Mouse (Mus musculus) adrenal gland, adult 8-10 months (tissue): ENCODE results near the gene Gpsm1. TPM values are rescaled to one million over a fixed set of nuclear protein-coding genes. Genes with fewer than 3 reads are reported as not detected.

ENCODE experiments used
- DNase-seq: peaks from one replicate; pipeline ENCODE4 v3.0.0; 2022
- total RNA-seq, 4 experiments: library from RNA; stranded (reverse); gene quantifications; 2 replicates each; pipeline ENCODE4 v1.2.4; 2022

The Gpsm1 gene
- total RNA-seq = 10 to 100 TPM; 10.7 to 41.6 (median 24.6) TPM

DNA sequence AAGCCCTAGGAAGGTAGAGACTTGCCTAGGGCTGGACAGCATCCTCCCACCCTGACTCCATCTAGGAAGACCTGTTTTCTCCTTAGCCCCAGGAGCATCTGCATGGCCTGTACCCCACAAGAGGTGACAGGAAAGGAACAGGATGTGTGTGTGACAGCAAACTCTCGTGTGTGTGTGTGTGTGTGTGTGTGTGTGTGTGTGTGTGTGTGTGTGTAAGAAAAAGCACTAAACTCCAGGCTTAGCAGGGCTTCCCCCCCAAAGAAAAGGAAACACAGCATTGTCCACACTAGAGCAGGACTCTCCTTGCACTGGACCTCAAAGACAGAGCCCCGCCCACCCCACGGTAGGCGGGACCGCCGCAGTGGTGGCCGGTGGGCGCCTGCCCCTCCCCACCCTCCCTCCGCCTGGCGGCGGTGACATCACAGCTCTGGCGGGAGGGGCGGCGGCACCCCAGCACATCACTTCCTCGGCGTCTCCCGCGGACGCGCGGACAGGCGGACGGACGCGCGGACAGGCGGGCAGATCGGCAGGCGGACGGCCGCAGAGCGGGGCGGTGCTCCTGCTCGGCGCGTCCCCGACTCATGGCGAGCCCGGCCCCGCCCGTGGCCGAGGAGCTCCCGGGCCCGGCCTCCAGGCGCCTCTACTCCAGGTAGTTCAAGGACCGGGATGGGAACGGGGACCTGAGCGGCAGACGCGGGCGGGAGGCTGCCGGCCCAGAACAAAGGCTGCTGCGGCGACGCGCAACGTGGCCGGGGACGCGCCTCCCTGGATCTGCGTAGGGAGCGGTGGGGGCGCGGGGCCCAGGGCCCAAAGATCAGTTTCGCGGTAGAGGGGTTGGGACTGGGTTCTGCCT, at the start of gene Gpsm1:
Gpsm1 (plus strand) TSS at position 444 of the 853 bp plus-strand sequence.
- DNase-seq = peak; percentile 66

DNA sequence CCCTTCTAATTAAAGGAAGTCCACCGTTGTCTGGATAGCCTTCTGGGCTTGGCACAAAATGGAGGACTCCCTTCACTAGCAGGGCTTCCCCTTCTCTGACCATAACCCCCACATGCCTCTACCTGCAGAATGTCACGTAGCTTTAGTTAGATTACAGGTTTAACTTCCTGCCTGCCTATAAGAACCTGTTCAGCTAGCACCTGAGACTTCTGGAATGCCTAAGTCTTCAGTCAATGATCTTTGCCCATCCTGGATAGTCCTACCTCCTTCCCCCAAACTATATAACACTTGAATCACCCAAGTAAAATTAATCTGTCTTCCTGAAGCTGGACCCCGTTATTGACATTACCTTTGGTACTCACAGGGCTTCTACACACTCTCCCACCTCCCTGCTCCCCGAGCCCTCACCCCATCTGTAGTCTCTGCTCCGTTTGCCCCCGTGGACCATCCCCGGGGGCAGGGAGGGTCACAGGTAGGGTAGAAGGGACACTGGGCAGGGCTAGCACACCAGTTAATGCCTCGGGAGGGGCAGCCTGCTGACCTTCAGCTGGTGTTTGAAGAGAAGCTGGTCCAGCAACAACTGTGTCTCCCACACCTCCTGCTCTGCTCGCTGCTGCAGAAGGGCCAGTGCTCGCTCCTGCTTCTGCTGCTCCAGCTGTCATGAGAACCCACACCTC, 49.1 kb upstream of the Gpsm1 start:
- no peak for DNase-seq

DNA sequence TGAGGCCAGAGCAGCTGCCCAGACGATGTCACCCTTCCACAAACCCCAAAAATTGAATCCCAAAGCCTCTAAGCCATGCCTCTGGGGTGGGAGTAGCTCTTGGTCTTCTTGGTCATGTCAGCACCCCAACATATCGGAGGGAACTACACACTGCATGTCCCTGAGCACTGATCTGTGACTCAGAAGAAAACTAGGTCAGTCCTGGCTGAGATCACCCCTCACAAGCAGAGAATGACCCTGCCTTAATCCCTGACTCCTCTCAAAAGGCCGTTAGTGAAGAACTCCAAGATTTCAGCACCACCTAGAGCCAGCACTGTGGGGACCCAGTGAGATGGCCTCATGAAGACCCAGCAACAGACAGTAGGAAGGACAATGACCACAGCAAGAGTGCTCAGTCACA, 47.1 kb upstream of the Gpsm1 start:
- DNase-seq = peak; percentile 73

DNA sequence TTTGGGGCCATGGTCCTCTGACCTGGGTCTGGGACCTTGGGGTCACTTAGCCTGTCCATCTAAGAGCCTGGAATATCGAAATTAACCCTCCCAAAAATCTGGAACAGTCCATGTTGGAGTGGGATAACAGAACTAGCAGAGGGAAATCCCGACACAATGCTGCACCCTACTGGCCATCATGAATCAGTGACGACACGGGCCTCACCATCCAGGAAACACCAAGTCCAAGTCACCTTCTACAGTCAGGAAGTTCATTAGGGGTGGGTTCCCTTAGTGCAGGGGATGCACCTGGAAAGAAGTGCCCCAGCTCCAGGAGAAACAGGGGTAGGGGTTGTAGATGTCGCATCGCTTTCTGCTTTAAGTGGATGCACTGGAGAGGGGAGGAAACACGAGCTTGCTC, 41.7 kb upstream of the Gpsm1 start:
- DNase-seq = no peak

DNA sequence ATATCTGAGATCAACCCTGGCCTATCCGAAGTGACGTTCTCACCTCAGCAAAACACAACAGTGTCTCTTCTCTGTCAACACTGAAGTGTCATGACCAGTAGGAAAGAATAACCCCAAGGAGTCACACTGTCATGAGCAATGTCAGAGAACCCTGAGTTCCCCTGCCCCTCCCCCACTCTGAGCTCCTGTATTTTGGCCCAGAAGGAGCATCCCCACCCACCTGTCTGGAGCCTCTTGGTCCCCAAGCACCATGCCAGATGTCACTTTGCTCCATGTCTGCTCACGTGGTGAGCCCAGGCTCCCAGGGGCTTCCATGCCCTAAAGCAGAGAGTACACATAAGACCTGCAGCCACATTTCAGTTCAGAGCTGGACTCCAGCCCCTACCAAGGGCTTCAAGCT, 35.6 kb upstream of the Gpsm1 start:
- DNase-seq = no peak

GRCm38 (mm10) chr2:26280594-26280993, 34.7 kb upstream of the Gpsm1 start:
- DNase-seq = no peak

DNA sequence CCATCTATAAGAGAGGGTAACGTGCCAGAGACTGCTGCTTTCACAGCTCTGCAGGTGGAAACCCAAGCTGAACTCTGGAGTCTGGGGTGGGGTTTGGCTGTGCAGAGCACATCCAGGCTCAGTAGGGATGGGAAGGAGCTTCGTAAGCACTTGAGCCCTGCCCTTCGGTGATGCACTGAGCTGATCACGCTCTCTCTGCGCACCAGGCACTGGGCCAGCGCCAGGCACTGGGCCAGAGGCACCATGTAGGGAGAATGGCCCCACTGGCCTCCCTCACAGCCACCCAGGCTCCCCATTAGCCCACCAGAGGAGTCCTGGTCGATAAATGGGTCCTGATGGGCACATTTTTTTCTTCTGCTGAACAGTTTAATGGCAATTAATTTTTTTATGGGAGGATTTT, 29.5 kb upstream of the Gpsm1 start:
- no peak for DNase-seq

DNA sequence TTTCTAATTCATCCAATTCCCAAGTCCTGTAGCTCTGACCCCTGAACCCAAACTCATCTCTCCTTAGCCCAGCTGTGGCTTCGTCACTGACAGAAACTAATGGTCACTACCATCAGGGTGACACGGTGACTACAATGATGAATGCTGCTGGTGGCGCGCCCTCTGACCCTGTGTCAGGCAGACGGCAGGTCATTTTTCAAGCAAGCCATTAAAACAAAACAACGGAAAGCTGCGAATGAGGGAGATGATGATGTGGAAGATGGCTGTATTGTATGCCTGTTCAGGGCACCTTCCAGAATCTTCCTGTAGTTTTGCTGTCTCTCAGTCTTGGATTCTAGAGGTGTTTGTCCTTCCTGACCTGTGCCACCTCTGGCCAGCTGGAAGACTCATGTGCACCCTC, 28.9 kb upstream of the Gpsm1 start:
- DNase-seq = no peak

GRCm38 (mm10) chr2:26290133-26290532, 25.2 kb upstream of the Gpsm1 start:
- DNase-seq = no peak

- no peak for DNase-seq
Measured at GRCm38 (mm10) chr2:26294457-26294856, 20.9 kb upstream of the Gpsm1 start, which contains the start of gene Ccdc187. TSS of gene Ccdc187 (minus strand) at chr2:26294557.

DNA sequence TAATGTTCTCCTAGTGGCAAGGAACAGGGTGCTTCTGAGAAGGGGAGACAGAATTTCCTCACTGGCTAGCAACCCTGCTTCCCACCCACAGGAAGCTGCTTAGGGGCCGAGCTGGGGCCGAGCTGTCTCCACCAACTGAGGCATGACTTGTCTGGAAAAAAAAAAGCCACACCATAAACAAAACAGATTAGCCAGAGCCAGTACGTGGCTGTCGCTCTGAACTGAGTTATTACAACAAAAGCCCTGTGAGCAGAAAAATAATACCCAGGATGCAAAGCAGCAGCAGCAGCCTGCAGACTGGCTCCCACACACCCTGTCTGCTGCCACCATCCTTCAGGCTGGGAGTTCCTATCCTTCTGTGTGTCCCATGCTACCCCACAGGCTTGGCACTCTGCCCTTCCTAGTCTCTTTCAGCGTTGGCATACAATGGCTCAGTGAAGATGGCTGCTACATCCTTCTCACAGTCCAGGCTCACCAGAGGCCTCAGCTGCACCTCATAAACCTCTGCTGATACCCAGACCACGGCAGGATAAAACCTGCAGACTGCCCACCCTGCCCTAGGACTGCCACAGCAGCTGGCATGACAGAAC, 18.6 kb upstream of the Gpsm1 start:
- DNase-seq = no peak

DNA sequence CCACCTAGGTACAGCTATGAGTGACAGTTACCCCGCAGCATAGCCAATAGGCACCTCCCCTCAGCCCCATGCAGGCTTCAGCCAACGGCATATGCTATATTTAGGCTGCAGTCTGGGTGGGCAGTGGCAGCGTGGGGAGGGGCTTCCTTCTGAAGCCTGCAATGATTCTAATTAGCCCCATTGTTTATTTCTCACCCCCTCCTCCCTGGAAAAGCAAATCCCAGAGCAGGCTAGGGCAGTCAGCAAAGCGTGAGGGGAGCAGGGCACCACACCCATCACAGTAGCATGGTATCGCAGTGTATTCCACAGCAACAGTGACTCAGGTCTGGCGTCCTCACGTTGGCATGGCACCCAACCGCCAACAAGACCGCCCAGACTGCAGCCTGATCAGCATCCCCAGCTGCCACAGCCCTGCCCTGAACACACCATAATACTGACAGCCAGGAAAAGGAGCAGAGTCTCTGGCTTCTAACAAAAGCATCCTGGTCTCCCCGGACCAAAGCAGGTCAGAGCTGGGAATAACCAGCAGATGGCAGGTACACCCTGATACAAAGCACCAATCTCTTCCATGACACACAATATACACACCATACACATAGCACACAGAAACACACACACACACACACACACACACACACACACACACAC, 17.0 kb upstream of the Gpsm1 start:
- no peak for DNase-seq

- no peak for DNase-seq
Measured at GRCm38 (mm10) chr2:26298856-26299230, 16.5 kb upstream of the Gpsm1 start.

GRCm38 (mm10) chr2:26299336-26299735, 16.0 kb upstream of the Gpsm1 start:
- no peak for DNase-seq

- peak; percentile 66 for DNase-seq
Measured at GRCm38 (mm10) chr2:26300161-26300807, 15.0 kb upstream of the Gpsm1 start.

DNA sequence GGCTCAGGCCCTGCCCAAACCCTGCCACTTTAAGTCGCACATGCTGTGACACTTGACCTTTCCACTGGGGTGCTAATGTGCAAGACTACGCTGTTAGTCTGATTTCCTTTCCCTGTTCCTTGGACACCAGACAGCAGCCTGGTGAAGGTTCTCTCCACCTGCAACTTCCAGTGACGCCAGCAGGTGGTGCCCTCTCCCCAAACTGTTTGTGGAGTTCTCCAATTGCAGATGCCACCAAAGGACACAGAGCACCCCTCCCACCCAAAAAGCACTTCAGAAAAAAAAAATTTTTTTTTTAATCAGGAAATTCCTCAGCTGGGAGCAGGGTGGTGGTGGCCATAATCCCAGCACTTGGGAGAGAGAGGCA, 14.5 kb upstream of the Gpsm1 start:
- peak; percentile 76 for DNase-seq

- DNase-seq = no peak
Measured at GRCm38 (mm10) chr2:26302005-26302503, 13.3 kb upstream of the Gpsm1 start.

DNA sequence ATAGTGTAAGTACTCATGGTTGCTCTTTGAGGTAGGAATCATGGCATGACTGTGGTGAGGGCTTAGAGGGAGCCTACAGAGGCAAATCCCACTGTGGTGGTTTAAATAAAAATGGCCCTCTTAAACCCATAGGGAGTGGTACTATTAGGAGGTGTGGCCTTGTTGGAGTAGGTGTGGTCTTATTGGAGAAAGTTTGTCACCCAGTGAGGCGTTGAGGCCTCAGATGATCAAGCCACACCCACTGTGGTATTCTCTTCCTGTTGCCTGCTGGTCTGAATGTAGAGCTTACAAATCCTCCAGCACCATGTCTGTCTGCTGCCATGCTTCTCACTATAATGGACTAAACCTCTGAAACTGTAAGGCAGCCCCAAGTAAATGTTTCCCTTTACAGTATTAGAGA, 10.6 kb upstream of the Gpsm1 start:
- no peak for DNase-seq

DNA sequence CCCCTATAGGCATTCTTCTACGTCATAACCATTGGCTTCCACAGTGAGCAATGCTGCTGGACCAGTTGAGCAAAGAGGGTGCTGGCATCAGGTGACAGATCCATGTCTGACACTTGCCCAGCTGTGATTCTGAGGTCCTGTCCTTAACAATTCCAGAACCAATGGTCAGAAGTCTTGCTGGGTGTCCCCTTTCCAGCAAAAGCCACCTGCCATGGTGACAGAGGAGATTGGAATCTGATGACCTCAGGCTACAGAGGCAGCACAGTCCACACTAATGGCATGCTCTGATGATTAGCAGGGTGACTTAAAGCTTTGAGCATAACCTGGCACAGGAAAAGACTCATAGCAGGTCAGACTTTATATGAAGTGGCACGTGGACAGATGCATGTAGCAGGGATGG, 9.8 kb upstream of the Gpsm1 start:
- DNase-seq = no peak

DNA sequence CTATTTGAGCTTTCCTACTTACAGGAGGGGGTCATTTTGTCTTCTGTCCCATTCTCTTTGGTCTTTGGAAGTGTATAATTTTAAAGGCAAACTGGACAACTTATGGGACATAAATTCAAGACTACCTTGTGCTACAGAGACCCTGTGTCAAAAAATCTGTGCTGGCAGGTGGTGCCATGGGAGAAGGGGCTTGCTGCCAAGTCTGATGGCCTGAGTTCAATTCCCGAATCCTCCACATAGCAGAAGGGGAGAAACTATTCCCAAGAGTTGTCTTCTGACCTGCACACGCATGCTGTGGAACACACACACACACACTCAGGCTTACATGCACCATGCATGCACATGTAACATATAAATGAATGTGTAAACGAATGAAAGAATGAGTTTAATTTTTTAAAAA, 8.6 kb upstream of the Gpsm1 start:
- no peak for DNase-seq

DNA sequence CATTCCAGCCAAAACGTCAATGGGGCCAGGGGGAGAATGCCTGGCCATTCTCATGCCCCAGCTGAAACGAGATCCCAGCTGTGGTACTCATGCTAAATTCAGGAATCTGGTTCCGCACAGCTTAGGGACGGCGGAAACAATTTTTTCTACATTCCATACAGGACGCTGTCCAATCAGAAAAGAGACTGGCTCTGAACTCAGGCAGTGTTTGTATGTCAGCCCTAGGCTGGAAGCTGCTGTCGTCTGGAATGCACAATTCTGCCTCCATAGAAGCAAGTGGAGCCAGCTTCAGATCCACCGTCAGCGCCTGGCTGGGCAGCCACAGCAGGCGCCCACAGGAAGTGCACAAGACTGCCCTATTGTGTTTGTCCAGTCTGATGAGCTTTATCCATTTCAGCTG, 5.6 kb upstream of the Gpsm1 start:
- no peak for DNase-seq

DNA sequence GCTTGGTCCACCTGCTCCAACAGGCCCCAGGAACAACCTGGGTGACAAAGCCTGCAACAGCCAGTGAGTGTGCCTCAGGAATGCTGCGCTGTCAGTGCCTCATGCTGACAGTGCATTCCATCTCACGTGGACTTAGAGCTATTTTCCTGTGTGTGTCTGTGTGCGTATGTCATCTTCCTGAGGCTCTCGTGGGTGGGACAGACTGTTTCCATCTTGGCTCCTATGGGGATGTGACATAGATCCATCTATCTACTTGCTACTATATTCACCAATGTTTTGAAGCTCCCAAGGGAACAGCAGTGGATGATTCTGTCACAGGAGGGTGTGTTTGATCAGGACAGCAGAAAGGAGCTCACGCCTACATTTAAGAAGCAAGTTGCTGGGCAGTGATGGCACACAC, 3.4 kb upstream of the Gpsm1 start:
- DNase-seq = no peak
